Mouse (Mus musculus) lung, postnatal 0 days (tissue): Measurements from ENCODE around the gene Rad51b. TPM values are rescaled to one million over a fixed set of nuclear protein-coding genes. Genes with fewer than 3 reads are reported as not detected.

Experiments used
- ATAC-seq: fragments of 200-750 bp; cut with Nextera tagmentation; 2 replicates; pipeline ENCODE4 v1.8.0; 2017; ENCODE audit warnings: moderate library complexity
- DNase-seq: peaks from one replicate; pipeline ENCODE4 v3.0.0-alpha.2; 2016; ENCODE audit warnings: low spot score
- H3K27ac ChIP-seq: fragments of 300-500 bp; sonication (generic); 2 replicates; pipeline ENCODE4 v1.5.1; 2014; ENCODE audit warnings: antibody characterized with exemption, mild to moderate bottlenecking, low read length, mixed read lengths
- H3K27me3 ChIP-seq: fragments of 300-500 bp; sonication (generic); replicated peaks from 2 replicates; pipeline ENCODE4 v1.6.1; 2014; ENCODE audit warnings: low read length, mixed read lengths; ENCODE audit not compliant: insufficient read depth
- H3K36me3 ChIP-seq: fragments of 300-500 bp; sonication (generic); 2 replicates; pipeline ENCODE4 v1.6.1; 2014; ENCODE audit warnings: low read length, mixed read lengths; ENCODE audit not compliant: insufficient read depth
- H3K4me1 ChIP-seq: fragments of 300-500 bp; sonication (generic); 2 replicates; pipeline ENCODE4 v1.6.1; 2014; ENCODE audit warnings: antibody characterized with exemption, low read depth, low read length, mixed read lengths; ENCODE audit not compliant: insufficient read depth
- H3K4me2 ChIP-seq: fragments of 300-500 bp; sonication (generic); replicated peaks from 2 replicates; pipeline ENCODE4 v1.6.1; 2014; ENCODE audit warnings: low read depth, mild to moderate bottlenecking, low read length, moderate library complexity, mixed read lengths
- H3K4me3 ChIP-seq: fragments of 300-500 bp; sonication (generic); 2 replicates; pipeline ENCODE4 v1.5.1; 2014; ENCODE audit warnings: low read depth, low read length
- H3K9ac ChIP-seq: fragments of 300-500 bp; sonication (generic); replicated peaks from 2 replicates; pipeline ENCODE4 v1.6.1; 2014; ENCODE audit warnings: low read depth, mild to moderate bottlenecking
- H3K9me3 ChIP-seq: fragments of 300-500 bp; sonication (generic); 2 replicates; pipeline ENCODE4 v1.6.1; 2016; ENCODE audit warnings: low read length, mixed read lengths
- CTCF ChIP-seq: IDR thresholded peaks from 2 replicates; pipeline ENCODE4 v1.5.1; 2016; ENCODE audit warnings: antibody characterized with exemption, mild to moderate bottlenecking
- EP300 ChIP-seq: IDR thresholded peaks from 2 replicates; pipeline ENCODE4 v1.6.1; 2016; ENCODE audit warnings: antibody characterized with exemption, mild to moderate bottlenecking, control low read depth
- WGBS: fragments of 180-500 bp; shearing (Covaris S2); extraction: QIAGEN DNeasy Blood & Tissue Kit; methylation state at CpG from one replicate; pipeline ENCODE4 v1.1.7; 2014; 5-methylcytosine and 5-hydroxymethylcytosine counted together
- polyA plus RNA-seq: library from polyadenylated mRNA; unstranded; fragments of >200 nt; fragmentation: Nextera tagmentation; extraction: Ambion mirVana; gene quantifications from 2 replicates; pipeline ENCODE4 v1.2.1, GENCODE M21; 2015

The Rad51b gene
- polyA plus RNA-seq, 1 experiment from 2014 or later: 1.3 TPM

- no peak for ATAC-seq
- Histone ChIP-seq H3K27me3 (no peaks in the 10 kb centered on the region), H3K4me2 (no peak overlapping the region), H3K4me1 (no peaks in the 10 kb centered on the region), H3K9ac (no peak overlapping the region), H3K9me3 (no peaks in the 10 kb centered on the region), H3K4me3 (no peak overlapping the region), H3K27ac (no peak overlapping the region), H3K36me3 (peaks cover 56% of the 10 kb centered on the region)
- 80% methylated on average over 4 of the region's 4 CpGs for WGBS
- no peak for DNase-seq
- TF ChIP-seq CTCF: no peak
- TF ChIP-seq EP300: no peak
Observed at GRCm38 (mm10) chr12:79272604-79273003, 24.5 kb upstream of the Rad51b start.

- H3K27ac ChIP-seq: no peak overlapping the region
- H3K4me3 ChIP-seq: no peak overlapping the region
- no peak overlapping the region for H3K4me2 ChIP-seq
- no peak overlapping the region for H3K9ac ChIP-seq
- no peaks in the 10 kb centered on the region for H3K27me3 ChIP-seq
- ATAC-seq (no peak), DNase-seq (no peak)
- 92% methylated on average over 13 of the region's 13 CpGs for WGBS
- no peak for TF ChIP-seq EP300
- TF ChIP-seq CTCF: no peak
- H3K9me3 ChIP-seq: no peaks in the 10 kb centered on the region
- peaks cover 62% of the 10 kb centered on the region for H3K36me3 ChIP-seq
- no peaks in the 10 kb centered on the region for H3K4me1 ChIP-seq
Observed at GRCm38 (mm10) chr12:79279513-79280115, 17.5 kb upstream of the Rad51b start.

- H3K36me3 ChIP-seq: peaks cover 75% of the 10 kb centered on the region
- H3K27ac ChIP-seq: no peak overlapping the region
- DNase-seq (no peak), ATAC-seq (no peak)
- 85% methylated on average over 8 of the region's 8 CpGs for WGBS
- H3K9ac ChIP-seq: no peak overlapping the region
- H3K4me3 ChIP-seq: no peak overlapping the region
- no peaks in the 10 kb centered on the region for H3K9me3 ChIP-seq
- H3K4me1 ChIP-seq: no peaks in the 10 kb centered on the region
- no peak overlapping the region for H3K4me2 ChIP-seq
- no peak for TF ChIP-seq EP300
- TF ChIP-seq CTCF: no peak
- no peaks in the 10 kb centered on the region for H3K27me3 ChIP-seq
Observed at GRCm38 (mm10) chr12:79282595-79282994, 14.5 kb upstream of the Rad51b start.

- ATAC-seq (no peak), DNase-seq (no peak)
- H3K36me3 ChIP-seq: peaks cover 14% of the 10 kb centered on the region; the same call in 1 of the 2 replicates
- H3K27ac ChIP-seq: no peak overlapping the region
- H3K9me3 ChIP-seq: no peaks in the 10 kb centered on the region
- no peak overlapping the region for H3K4me3 ChIP-seq
- H3K4me1 ChIP-seq: peaks cover 3% of the 10 kb centered on the region; the same call in 1 of the 2 replicates
- H3K4me2 ChIP-seq: no peak overlapping the region
- no peak overlapping the region for H3K9ac ChIP-seq
- 78% methylated on average over 6 of the region's 6 CpGs for WGBS
- no peak for TF ChIP-seq EP300
- TF ChIP-seq CTCF: no peak
- H3K27me3 ChIP-seq: no peaks in the 10 kb centered on the region
Observed at GRCm38 (mm10) chr12:79292874-79293273, 4.2 kb upstream of the Rad51b start.

GRCm38 (mm10) chr12:79296126-79296816 lies 811 bp upstream of the Rad51b start, which contains the start of gene Zfyve26:
Zfyve26 (minus strand) TSS chr12:79296304.
- Histone ChIP-seq H3K4me3 (peak within 1 kb of the TSS; percentile 71), H3K27ac (peak within 1 kb of the TSS; percentile 74), H3K36me3 (0 out of 2 replicates have a peak, but pooled peaks cover 5% of the 10 kb centered on the region), H3K4me1 (peaks cover 6% of the 10 kb centered on the region; the same call in 1 of the 2 replicates), H3K9ac (peak within 1 kb of the TSS; percentile 62), H3K9me3 (no peaks in the 10 kb centered on the region), H3K27me3 (no peaks in the 10 kb centered on the region), H3K4me2 (peak within 1 kb of the TSS; percentile 87)
- TF ChIP-seq CTCF (peak; percentile 35), EP300 (0 out of 2 replicates have a peak, but pooled peaks have one; percentile 25)
- WGBS: 1% methylated on average over 29 of the region's 29 CpGs
- peak; percentile 97 for ATAC-seq
- DNase-seq: peak; percentile 99

GRCm38 (mm10) chr12:79297884-79298636 lies 978 bp downstream of the Rad51b start:
- Histone ChIP-seq H3K27ac (no peak overlapping the region), H3K4me1 (peaks cover 6% of the 10 kb centered on the region; the same call in 1 of the 2 replicates), H3K27me3 (no peaks in the 10 kb centered on the region), H3K36me3 (no peaks in the 10 kb centered on the region), H3K4me3 (peak overlapping the region; percentile 71), H3K9ac (peak overlapping the region; percentile 41; the same call in 1 of the 2 replicates), H3K9me3 (no peaks in the 10 kb centered on the region), H3K4me2 (peak overlapping the region; percentile 87)
- DNase-seq: no peak
- no peak for ATAC-seq
- TF ChIP-seq EP300 (no peak), CTCF (no peak)
- 10% methylated on average over 15 of the region's 15 CpGs for WGBS
